Mouse (Mus musculus): ENCODE measurements around the gene Saa1. TPM values are rescaled to one million over a fixed set of nuclear protein-coding genes. Genes with fewer than 3 reads are reported as not detected.
"Not testable (repeated sequence)": the region's sequence is repeated elsewhere in the genome, so short reads cannot be mapped to it uniquely, and the experiment has no call there.

Gene Saa1
- 0.48 TPM in 1 of 2 replicates, not detected in the other for polyA plus RNA-seq (2015; fragmentation: Nextera tagmentation; extraction: Ambion mirVana)

DNA sequence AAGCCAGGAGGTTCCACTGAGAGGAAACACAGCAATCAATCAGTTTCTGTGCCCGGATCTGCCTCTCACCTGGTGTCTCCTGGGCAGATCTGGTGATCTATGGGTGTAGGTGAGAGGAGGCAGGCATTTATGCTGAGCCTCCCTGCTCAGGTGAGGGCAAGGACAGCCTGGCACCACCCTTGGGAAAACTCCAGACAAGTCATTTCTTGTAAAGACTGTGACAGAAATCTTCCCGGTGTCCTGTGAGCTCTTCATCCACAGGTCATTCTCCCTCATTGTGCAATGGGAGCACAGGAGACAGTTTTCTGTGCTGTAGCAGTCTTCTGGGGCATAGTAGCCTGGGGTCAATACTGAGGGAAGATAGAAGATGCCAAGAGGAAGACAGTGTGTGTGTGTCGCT lies at the start of gene Saa1:
Gene Saa1, minus strand, starts transcription at position 101 of the 400 bp plus-strand sequence.
- ATAC-seq (ENCODE audit: insufficient read depth, low FRiP score); H3K27ac ChIP-seq (ENCODE audit: low read length); H3K4me1 ChIP-seq (ENCODE audit: control insufficient read depth, insufficient read depth, low read length); H3K4me3 ChIP-seq (replicated peaks; ENCODE audit: low read length); H3K27me3 ChIP-seq (ENCODE audit: control insufficient read depth, insufficient read depth, low read length); H3K9ac ChIP-seq (ENCODE audit: low read length); H3K36me3 ChIP-seq (ENCODE audit: control insufficient read depth, insufficient read depth, low read length); H3K9me3 ChIP-seq (replicated peaks; ENCODE audit: control insufficient read depth, low read length); H3K4me2 ChIP-seq (ENCODE audit: low read depth, low read length): not testable (repeated sequence)
- WGBS = 50% methylated on average over 3 of the region's 3 CpGs

DNA sequence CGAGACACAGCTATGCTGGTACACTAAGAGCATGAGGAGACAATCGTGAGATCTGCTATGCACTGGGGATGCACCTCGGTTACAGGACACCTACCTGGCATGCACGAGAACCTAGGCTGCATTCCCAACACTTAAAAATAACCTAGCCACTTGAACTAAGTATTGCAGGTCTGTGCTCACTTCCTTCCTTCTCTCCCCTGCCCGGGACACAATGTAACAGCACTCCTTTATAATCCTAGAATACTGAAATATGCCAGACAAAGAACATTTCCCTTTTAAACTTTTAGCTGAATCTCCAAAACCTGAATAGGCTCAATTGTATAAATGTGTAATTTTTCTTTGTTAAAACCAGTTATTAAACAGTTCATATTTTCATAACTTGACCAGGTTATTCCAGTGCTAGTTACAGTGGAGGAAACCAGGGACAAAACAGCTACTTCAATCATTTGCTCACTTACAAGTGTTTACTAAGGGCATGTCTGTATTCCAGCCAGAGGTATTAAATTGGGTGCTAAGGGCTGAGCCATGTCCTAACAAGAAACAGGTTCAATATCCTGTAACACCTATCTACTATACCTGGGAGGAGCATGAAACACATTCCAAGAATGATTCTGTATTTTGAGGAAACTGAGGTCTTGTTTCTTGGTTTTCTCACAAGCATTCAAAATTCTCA lies 46.5 kb upstream of the Saa1 start:
- no peak for ATAC-seq (ENCODE audit: insufficient read depth, low FRiP score)
- Histone ChIP-seq H3K4me1 (ENCODE audit: control insufficient read depth, insufficient read depth, low read length) (peaks cover 3% of the 10 kb centered on the region; the same call in 1 of the 2 replicates), H3K9me3 (replicated peaks; ENCODE audit: control insufficient read depth, low read length) (no peaks in the 10 kb centered on the region), H3K27ac (ENCODE audit: low read length) (no peak overlapping the region), H3K36me3 (ENCODE audit: control insufficient read depth, insufficient read depth, low read length) (peaks cover 24% of the 10 kb centered on the region), H3K4me2 (ENCODE audit: low read depth, low read length) (no peak overlapping the region), H3K4me3 (replicated peaks; ENCODE audit: low read length) (no peak overlapping the region), H3K9ac (ENCODE audit: low read length) (no peak overlapping the region), H3K27me3 (ENCODE audit: control insufficient read depth, insufficient read depth, low read length) (no peaks in the 10 kb centered on the region)
- WGBS = 88% methylated on average over 5 of the region's 5 CpGs

DNA sequence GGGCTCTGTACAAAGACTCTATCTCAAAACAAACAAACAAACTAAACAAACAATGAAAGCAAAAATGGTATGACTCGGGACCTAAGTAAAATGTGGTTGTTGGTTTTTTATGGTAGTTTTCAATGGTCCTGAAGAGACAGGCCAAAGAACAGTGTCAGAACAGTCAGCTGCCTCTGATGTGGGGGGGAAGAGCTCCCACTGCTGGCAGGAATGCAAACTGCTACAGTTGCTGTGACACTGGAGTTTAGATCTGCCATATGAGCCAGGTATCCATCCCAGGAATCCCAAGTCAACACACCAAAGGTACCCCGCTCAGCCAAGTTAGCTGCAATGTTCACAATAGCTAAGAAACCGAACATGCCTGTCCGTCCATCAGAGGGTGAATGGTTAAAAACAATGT lies 27.9 kb upstream of the Saa1 start:
- Histone ChIP-seq H3K9ac (ENCODE audit: low read length) (no peak overlapping the region), H3K27me3 (ENCODE audit: control insufficient read depth, insufficient read depth, low read length) (no peaks in the 10 kb centered on the region), H3K9me3 (replicated peaks; ENCODE audit: control insufficient read depth, low read length) (no peaks in the 10 kb centered on the region), H3K36me3 (ENCODE audit: control insufficient read depth, insufficient read depth, low read length) (0 out of 2 replicates have a peak, but pooled peaks cover 13% of the 10 kb centered on the region), H3K4me2 (ENCODE audit: low read depth, low read length) (no peak overlapping the region), H3K4me1 (ENCODE audit: control insufficient read depth, insufficient read depth, low read length) (no peaks in the 10 kb centered on the region), H3K4me3 (replicated peaks; ENCODE audit: low read length) (no peak overlapping the region), H3K27ac (ENCODE audit: low read length) (no peak overlapping the region)
- no peak for ATAC-seq (ENCODE audit: insufficient read depth, low FRiP score)
- WGBS = 56% methylated on average over 4 of the region's 4 CpGs

DNA sequence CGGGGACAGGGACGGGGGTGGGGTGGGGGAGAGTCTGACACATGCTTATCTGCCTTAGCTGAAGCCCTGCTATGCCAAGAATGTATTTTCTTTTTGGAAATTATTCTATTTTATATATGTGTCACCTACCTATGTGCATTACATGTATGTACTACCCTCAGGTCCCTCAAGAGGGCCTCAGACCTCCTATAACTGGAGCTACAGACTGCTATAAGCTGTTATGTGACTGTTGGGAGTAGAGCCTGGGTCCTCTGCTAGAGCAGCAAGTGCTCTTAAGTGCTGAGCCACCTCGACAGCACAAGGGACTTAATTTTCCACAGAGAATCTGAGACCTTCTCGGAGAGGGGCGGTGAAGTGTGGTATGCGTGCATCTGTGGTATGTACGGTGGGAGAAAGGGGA lies 25.7 kb upstream of the Saa1 start:
- Histone ChIP-seq H3K27ac (ENCODE audit: low read length) (no peak overlapping the region), H3K9me3 (replicated peaks; ENCODE audit: control insufficient read depth, low read length) (no peaks in the 10 kb centered on the region), H3K36me3 (ENCODE audit: control insufficient read depth, insufficient read depth, low read length) (0 out of 2 replicates have a peak, but pooled peaks cover 13% of the 10 kb centered on the region), H3K4me3 (replicated peaks; ENCODE audit: low read length) (no peak overlapping the region), H3K4me2 (ENCODE audit: low read depth, low read length) (no peak overlapping the region), H3K4me1 (ENCODE audit: control insufficient read depth, insufficient read depth, low read length) (no peaks in the 10 kb centered on the region), H3K27me3 (ENCODE audit: control insufficient read depth, insufficient read depth, low read length) (no peaks in the 10 kb centered on the region), H3K9ac (ENCODE audit: low read length) (no peak overlapping the region)
- no peak for ATAC-seq (ENCODE audit: insufficient read depth, low FRiP score)
- WGBS = 92% methylated on average over 7 of the region's 7 CpGs

DNA sequence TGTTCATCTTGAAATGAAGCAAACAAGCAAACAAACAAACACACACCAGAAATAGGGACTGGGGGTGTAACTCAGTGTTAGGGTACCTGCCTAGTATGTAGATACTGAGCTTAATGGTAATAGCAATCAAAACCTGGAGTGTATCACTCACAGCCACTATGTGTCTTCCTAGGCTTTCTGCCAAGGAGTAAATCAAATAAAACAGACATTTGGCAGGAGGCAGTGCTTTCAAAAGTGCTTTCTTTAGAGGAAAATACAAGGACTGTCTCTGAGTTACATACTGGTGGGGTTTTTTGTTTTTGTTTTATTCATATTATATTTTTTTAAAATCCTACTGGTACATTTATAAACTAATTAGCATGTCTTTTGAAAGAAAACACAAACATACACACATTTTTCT lies 24.6 kb upstream of the Saa1 start:
- Histone ChIP-seq H3K27me3 (ENCODE audit: control insufficient read depth, insufficient read depth, low read length) (no peaks in the 10 kb centered on the region), H3K9me3 (replicated peaks; ENCODE audit: control insufficient read depth, low read length) (no peaks in the 10 kb centered on the region), H3K4me2 (ENCODE audit: low read depth, low read length) (no peak overlapping the region), H3K4me3 (replicated peaks; ENCODE audit: low read length) (no peak overlapping the region), H3K4me1 (ENCODE audit: control insufficient read depth, insufficient read depth, low read length) (no peaks in the 10 kb centered on the region), H3K27ac (ENCODE audit: low read length) (no peak overlapping the region), H3K9ac (ENCODE audit: low read length) (no peak overlapping the region), H3K36me3 (ENCODE audit: control insufficient read depth, insufficient read depth, low read length) (0 out of 2 replicates have a peak, but pooled peaks cover 8% of the 10 kb centered on the region)
- ATAC-seq (ENCODE audit: insufficient read depth, low FRiP score) = no peak

DNA sequence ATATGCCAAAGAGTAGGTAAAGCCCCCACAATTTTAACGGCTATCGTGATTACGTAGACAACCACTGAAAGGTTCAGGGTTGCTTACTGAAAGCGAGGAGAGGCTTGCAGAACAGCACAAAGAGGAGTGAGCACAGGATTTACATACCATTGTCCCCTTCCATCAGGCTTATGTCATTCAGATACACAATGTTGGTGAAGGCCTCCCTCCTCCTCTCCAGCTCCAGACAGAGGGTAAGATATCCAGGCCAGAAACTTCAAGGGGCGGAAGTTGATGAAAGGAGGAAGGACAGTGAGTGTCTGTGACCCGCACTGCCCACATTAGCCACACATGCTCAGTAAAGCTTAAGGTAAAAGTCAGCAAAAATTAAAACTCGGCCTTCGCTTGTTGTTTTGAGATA lies 21.9 kb upstream of the Saa1 start:
- Histone ChIP-seq H3K9ac (ENCODE audit: low read length) (no peak overlapping the region), H3K4me2 (ENCODE audit: low read depth, low read length) (no peak overlapping the region), H3K27ac (ENCODE audit: low read length) (no peak overlapping the region), H3K4me1 (ENCODE audit: control insufficient read depth, insufficient read depth, low read length) (no peaks in the 10 kb centered on the region), H3K9me3 (replicated peaks; ENCODE audit: control insufficient read depth, low read length) (no peaks in the 10 kb centered on the region), H3K36me3 (ENCODE audit: control insufficient read depth, insufficient read depth, low read length) (0 out of 2 replicates have a peak, but pooled peaks cover 8% of the 10 kb centered on the region), H3K27me3 (ENCODE audit: control insufficient read depth, insufficient read depth, low read length) (no peaks in the 10 kb centered on the region), H3K4me3 (replicated peaks; ENCODE audit: low read length) (no peak overlapping the region)
- ATAC-seq (ENCODE audit: insufficient read depth, low FRiP score) = no peak
- WGBS = 92% methylated on average over 8 of the region's 8 CpGs

DNA sequence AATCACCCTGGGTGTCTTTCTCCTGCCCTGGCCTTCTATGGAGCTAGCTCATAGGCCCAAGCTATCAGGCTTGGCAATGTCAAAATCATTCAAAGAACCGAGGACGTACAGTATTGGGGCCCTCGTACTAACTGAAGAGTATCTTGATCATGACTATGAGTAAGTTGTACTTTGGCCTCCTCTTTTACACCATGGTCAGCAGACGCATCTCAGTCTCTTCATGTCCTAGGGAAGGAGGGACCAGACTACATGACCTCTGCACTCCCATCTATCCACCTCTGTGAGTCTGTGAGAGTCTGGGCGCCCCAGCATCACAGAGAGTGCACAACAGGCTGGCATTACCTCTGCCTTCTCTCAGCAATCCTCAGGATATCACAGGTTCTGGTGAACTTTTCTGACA lies 19.8 kb upstream of the Saa1 start:
- ATAC-seq (ENCODE audit: insufficient read depth, low FRiP score) = no peak
- Histone ChIP-seq H3K27ac (ENCODE audit: low read length) (no peak overlapping the region), H3K4me3 (replicated peaks; ENCODE audit: low read length) (no peak overlapping the region), H3K36me3 (ENCODE audit: control insufficient read depth, insufficient read depth, low read length) (no peaks in the 10 kb centered on the region), H3K9me3 (replicated peaks; ENCODE audit: control insufficient read depth, low read length) (no peaks in the 10 kb centered on the region), H3K27me3 (ENCODE audit: control insufficient read depth, insufficient read depth, low read length) (no peaks in the 10 kb centered on the region), H3K9ac (ENCODE audit: low read length) (no peak overlapping the region), H3K4me2 (ENCODE audit: low read depth, low read length) (no peak overlapping the region), H3K4me1 (ENCODE audit: control insufficient read depth, insufficient read depth, low read length) (no peaks in the 10 kb centered on the region)
- whole genome bisulfite sequencing = 93% methylated on average over 5 of the region's 5 CpGs

DNA sequence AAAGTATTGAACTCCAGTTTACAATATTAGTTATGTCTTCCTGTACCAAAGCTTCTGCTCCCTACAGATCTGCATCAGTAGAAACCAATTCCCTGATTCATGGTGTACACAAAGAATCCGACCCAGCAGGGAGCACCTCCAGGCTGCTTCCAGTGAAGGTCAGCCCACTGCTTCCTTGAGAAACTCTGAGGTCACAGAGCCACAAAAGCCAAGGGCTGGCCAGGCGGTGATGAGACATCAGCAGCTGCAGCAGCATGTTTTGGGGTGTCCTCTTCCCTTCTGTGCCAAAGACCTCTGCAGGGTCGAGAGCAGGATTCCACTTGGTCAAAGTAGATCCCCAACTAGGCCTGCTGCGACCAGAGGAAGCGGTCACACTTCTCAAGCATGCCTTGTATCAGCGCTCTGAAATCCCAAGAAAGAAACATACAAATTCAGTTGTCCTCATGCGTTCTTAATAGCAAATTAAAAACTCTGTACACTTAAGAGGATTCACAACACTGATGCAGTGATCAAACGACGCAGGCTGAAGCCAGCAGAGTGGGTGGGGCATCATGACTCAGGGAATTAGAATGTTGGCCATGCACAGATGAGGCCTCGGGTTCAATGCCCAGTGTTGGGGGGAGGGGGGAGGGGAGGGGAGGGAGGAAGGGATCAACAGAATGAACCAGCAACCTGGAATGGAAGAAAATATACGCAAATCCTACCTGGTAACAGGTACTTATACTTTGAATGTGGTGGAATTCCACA lies 18.4 kb upstream of the Saa1 start:
- no peak for ATAC-seq (ENCODE audit: insufficient read depth, low FRiP score)
- 73% methylated on average over 11 of the region's 11 CpGs for WGBS
- no peak overlapping the region for H3K27ac ChIP-seq (ENCODE audit: low read length)
- no peaks in the 10 kb centered on the region for H3K36me3 ChIP-seq (ENCODE audit: control insufficient read depth, insufficient read depth, low read length)
- H3K9me3 ChIP-seq (replicated peaks; ENCODE audit: control insufficient read depth, low read length) = no peaks in the 10 kb centered on the region
- H3K4me2 ChIP-seq (ENCODE audit: low read depth, low read length) = no peak overlapping the region
- no peak overlapping the region for H3K9ac ChIP-seq (ENCODE audit: low read length)
- no peaks in the 10 kb centered on the region for H3K27me3 ChIP-seq (ENCODE audit: control insufficient read depth, insufficient read depth, low read length)
- H3K4me1 ChIP-seq (ENCODE audit: control insufficient read depth, insufficient read depth, low read length) = no peaks in the 10 kb centered on the region
- no peak overlapping the region for H3K4me3 ChIP-seq (replicated peaks; ENCODE audit: low read length)

DNA sequence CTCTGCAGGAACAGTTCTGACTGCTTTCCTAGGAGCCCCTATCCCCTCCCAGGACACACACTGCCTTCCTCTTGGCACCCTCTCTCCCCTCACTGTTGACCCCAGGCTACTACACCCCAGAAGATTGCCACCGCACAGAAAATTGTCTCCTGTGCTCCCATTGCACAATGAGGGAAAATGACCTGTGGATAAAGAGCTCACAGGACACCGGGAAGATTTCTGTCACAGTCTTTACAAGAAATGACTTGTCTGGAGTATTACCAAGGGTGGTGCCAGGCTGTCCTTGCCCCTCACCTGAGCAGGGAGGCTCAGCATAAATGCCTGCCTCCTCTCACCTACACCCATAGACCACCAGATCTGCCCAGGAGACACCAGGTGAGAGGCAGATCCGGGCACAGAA lies 8.7 kb upstream of the Saa1 start, which contains the start of gene Saa2:
Gene Saa2, plus strand, starts transcription at position 301 of the 400 bp plus-strand sequence.
- Histone ChIP-seq H3K9me3 (replicated peaks; ENCODE audit: control insufficient read depth, low read length) (no peaks in the 10 kb centered on the region), H3K4me2 (ENCODE audit: low read depth, low read length) (no peak within 1 kb of the TSS), H3K4me3 (replicated peaks; ENCODE audit: low read length) (no peak within 1 kb of the TSS), H3K36me3 (ENCODE audit: control insufficient read depth, insufficient read depth, low read length) (no peaks in the 10 kb centered on the region), H3K4me1 (ENCODE audit: control insufficient read depth, insufficient read depth, low read length) (no peaks in the 10 kb centered on the region), H3K27me3 (ENCODE audit: control insufficient read depth, insufficient read depth, low read length) (no peaks in the 10 kb centered on the region), H3K27ac (ENCODE audit: low read length) (no peak within 1 kb of the TSS), H3K9ac (ENCODE audit: low read length) (no peak within 1 kb of the TSS)
- ATAC-seq (ENCODE audit: insufficient read depth, low FRiP score) = no peak
- WGBS = 43% methylated on average over 3 of the region's 3 CpGs

Measured in stomach, embryonic 16.5 days (tissue).